Mouse (Mus musculus): Measurements from ENCODE around the gene Rnh1.

The Rnh1 gene

DNA sequence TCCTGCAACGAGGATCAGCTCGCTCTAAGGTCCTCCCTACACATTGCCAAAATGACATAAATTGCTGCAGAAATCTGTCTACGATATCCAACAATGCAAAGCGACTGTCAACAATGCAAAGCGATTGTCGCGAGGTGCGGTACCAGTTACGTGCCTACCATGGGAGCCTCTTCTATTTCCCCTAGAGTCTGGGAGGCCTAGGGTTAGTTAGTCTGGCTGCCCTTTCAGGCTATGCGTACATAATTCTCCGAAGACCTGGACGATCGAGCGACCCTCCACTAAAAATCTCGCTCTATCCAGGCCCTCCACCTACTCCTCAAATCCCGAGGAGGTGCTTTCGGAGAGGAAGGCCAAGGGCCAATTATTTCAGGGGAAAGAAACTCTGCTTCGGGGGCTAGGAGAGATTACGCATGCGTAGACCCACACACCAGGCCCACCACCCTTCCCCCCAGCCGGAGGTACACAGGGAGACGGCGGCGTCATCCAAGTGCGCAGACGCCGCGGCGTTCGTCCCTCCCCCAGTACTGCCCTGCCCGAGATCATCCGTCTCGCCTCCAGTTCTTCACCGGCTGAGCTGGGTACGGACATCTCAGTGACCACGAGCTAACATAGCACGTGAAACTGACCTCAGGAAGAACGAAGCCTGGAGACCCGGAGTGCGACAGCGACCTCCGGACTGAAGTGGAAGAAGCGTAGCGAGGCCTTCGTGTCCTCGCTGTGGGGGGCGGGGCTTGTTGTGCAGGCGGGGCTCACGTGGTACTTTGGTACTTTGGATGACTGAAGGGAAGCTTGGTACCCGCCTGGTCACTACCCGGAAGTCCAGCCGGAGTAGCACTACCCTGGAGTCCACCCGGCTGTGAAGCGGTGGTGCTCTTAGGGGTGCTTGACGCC is at the start of gene Rnh1:
Gene Rnh1, minus strand, starts transcription at position 742 of the 891 bp plus-strand sequence.
- peak; percentile 90 for DNase-seq (ENCODE audit: low read depth, low spot score)

DNA sequence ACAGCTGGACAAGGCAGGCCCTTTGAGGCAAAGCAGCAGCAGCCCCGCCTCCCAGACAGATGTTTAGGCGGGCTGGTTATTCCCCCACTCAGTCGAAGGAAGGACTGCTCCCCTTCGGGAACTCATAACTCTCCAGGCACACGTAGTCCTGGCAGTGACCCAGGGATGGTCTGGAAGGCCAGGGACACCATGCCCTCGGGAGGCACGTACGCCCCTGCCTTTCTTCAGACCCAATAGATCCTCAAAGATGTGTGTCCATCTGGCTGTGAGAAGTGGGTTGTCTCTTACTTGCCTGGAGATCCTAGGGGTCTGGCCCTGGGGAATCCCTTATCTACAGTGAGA is 49.4 kb upstream of the Rnh1 start:
- DNase-seq (ENCODE audit: low read depth, low spot score): no peak

DNA sequence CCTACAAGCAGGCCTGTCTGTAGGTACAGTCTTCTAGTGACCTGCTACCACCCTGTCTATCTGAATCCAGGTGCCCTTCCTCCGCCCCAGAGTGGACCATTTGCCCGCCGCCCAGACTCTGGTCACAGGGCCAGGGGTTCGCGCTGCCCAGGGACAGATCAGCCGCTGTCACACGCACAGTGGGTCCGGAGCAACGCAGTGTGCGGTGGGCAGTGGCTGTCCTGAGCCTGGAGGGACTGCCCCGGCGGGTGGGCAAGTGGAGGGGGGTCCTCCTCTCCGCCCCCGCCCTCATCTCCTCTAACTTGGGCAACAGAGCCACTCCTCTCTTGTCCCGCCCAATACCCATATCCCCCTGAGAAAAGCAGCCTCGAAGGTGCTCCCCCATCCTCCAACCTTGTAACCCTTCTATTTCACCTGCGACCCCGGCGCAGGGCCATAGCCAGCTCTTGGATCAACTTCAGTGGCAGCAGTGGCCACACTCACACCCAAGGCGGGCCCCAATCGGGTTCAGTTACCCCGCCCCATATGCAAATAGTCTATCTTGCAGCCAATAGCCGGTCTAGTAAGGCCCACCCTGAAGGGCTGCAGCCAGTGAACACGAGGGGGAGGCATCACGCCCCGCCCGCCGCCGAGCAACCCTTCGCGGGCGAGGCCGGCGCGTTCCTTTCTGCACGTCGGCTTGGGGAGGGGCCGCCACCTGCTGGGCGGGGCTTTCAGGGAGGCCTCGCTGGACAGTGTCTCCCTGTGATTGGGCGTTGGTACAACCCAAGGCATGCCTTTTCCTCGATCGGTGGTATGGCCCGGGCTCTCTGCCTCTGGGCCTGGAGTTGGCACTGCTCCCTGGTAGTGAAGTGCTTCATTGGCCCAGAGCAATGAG is 48.8 kb upstream of the Rnh1 start:
- DNase-seq (ENCODE audit: low read depth, low spot score): peak; percentile 99

DNA sequence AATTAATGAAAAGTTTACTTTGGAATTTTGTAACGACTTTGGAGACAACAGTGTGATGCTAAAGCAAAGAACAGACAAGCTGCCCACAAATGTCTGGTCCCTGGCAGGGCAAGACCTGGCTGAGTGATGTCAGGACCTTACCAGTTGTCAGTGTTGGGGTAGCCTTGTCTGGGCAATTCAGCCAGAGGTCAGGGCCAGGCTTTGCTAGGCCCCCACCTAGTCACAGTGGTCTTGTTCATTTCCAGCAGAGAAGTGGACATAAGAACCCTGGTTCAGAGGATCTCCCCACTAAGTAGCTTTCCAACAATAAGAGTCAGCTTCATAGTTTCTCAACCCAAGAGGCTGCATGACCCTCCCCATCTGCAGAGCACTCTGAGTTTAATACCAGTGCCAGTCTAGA is 47.7 kb upstream of the Rnh1 start:
- DNase-seq (ENCODE audit: low read depth, low spot score): no peak

DNA sequence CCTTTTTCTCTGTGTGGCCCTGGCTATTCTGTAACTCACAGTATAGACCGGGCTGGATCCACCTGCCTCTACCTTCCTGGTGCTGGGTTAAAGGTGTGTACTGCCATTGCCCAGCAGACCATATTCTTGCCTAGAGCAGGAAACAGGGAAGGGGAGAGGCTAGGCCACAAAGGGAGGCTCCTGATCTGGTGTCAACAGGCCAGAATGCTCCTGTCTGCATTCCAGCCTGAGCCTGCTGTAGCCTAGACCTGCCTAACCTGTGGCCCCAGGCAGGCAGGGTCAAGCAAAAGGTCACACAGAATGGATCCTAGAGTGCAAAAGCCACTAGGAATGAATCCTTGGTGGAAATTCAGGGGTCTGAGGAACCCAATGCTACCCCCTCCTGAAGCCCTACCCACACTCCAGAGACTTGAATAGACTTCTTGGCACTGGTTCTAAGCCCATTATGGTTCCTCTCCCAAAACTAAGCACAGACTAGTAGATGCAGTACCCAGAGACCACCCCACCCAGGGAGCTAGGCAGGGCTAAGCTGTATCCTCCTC is 47.0 kb upstream of the Rnh1 start:
- DNase-seq (ENCODE audit: low read depth, low spot score): no peak

DNA sequence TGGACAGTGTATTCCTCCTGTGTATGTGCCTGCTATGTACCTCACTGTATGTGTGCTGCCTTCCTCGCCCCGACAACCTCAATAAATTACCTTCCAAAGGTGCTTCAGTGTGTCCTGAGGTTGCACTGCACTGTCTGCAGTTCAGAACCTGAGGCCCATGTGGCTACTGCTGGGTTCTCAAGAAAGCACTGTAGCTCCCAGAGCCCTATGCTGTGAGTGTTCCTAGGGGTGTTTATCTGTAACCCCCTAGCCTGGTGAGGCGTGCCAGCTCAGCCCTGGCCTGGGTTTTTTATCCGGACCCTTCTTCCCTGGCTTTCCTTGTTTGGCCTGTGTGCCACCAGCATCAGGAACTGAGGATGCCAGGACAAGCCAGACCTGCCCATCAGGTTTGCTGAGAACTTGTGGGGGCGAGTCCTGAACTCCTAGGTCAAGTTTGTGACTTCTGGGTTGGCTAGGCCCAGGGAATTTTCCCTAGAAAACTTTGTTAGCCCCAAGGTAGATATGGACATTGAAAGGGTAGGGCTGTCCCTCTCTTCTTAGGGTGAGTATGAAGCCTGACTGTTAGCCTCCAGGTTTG is 46.0 kb upstream of the Rnh1 start:
- DNase-seq (ENCODE audit: low read depth, low spot score): no peak

DNA sequence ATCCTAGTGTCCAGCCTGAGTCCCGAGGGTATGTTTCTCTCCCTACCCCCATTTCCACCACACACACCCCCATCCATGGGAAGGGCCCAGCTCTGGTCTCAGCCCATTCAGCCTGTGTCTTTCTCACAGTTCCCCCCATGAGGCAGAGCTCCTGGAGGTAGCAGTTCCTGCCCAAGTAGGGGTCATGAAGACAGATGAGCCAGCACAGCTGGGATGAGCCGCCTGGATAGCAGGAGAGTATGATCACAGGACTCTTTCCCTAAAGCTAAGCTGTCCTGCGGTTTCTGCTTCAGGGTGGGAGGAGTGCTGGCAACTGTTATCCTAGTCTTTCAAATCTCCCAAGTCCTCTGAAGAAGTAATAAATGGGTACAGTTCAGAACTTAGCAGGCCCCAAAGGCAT is 45.5 kb upstream of the Rnh1 start:
- no peak for DNase-seq (ENCODE audit: low read depth, low spot score)

DNA sequence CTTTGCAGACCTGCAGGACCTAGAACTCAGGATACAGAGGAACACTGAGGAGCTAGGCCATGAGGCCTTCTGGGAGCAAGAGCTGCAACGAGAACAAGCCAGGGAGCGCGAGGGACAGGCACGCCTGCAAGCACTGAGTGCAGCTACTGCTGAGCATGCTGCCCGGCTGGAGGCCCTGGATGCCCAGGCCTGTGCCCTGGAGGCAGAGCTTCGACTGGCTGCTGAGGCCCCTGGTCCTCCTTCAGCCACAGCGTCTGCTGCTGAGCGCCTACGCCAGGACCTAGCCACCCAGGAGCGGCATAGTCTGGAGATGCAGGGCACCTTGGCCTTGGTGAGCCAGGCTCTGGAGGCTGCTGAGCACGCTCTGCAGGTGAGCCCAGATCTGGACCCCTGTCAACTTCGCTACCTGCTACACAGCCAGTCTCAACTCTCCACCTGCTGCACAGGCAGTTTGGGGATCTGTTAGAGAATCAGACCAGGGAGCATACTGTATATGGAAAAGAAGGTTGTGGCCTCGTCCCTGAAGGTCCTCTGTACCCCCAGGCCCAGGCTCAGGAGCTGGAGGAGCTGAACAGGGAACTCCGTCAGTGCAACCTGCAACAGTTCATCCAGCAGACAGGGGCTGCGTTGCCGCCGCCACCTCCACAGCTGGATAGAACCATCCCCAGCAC is 44.8 kb upstream of the Rnh1 start:
- DNase-seq (ENCODE audit: low read depth, low spot score): no peak

DNA sequence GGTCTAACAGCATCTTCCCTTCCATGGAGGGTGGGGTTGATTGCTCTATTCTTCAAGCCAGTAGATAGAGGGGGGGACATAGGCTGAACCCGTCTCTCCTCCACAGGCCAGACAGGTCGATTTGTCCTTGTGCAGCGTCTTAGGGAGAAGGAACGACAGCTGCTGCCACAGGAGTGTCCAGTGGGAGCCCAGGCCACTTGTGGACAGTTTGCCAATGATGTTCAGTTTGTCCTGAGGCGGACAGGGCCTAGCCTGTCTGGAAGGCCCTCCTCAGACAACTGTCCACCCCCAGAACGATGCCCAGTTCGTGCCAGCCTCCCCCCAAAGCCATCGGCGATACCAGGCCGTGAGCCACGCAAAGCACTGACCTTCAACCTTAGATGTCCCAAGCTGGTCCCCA is 44.2 kb upstream of the Rnh1 start:
- no peak for DNase-seq (ENCODE audit: low read depth, low spot score)

DNA sequence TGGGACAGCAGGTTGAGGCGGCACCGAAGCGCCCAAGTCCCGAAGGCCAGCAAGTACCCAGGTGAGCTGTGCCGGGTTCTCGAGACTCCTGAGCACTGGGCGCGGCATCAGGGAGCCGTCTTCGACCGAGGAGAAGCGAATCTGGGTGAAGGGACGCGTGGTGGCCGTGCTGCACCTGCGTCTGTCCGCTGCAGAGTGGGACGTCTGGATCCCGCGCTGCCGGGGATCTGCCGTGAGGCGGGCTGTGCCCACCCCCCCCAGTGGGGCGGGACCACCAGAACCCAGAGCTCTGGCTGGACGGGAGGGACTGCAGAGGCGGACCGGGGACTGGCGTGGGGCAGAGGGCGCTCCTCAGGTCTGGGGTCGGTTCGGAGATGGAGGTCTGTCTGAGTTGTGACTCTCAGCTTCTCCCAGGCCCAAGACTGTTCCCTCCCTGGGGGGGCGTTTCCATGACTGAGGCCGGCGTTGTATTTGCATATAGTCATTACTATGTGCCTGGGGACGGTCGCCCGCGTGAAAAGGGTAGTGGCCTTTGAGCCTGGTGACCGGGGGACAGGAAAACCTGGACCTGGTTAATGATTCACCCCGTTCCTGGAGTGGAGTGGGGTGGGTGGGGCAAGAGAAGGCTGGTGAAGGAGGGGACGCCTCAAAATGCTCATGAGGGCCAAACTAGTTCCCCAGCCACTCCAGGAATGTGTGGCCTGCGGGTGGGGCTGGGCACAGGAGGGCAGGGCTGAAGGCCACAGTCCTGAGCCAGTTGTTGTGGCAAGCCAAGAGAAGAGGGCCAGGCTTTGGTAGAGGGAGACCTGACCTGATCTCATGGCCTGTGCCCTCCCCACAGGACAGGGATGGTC is 43.5 kb upstream of the Rnh1 start:
- peak; percentile 78 for DNase-seq (ENCODE audit: low read depth, low spot score)

DNA sequence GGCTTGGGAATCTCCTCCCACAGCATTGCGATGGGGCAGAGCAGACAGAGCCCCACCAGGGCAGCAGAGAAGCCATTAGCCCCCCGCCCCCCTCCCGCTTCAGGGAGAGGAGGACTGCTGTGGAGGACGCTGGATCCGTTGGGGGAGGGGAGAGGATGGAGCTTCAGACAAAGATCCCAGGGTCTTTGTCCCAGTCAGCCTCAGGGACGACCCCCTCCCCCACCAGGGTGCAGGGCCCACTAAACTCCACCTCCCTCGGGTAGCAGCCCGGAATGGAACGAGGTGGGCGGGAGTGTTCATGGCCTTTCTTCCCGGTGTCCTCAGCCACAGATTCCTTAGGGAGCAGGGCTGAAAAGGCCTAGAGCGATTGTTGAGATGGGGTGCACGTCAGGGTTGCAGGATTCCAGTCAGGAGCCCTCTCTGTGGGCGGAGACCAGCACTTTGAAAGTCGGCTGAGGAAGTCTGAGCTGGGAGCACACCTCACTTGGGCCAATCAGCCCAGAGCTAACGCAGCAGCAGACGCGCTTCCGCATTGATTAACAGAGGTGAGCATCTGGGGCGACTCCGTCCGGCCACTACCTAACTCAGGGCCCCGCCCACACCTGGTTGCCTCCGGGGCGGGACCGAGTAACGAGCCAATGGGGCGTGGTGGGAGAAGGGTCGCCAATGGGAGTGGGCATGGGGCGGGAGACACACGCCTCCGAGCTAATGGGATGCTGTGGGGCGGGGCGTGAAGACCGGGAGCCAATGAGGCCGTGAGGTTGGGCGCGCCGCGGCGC is 42.6 kb upstream of the Rnh1 start, which contains the start of gene Rassf7:
Gene Rassf7, plus strand, starts transcription at position 760 of the 779 bp plus-strand sequence.
- DNase-seq (ENCODE audit: low read depth, low spot score): peak; percentile 89

DNA sequence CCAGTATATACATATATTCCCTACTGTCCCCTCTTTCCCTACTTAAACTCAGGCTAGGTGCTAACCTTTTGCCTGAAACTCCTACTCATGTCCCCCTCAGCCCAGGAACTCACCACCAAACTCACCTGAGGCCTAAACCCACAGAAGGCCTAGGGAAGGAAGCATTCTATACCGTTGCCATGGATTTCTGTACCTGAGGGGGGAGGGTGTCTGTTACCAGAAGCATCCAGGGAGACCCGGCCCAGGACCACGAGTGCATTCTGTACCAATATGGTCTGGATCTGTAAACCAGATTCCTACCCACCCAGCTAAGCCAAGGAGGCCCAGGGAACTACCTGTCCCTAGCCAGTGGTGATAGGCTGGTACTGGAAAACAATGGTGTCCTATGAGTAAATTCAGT is 41.7 kb upstream of the Rnh1 start:
- no peak for DNase-seq (ENCODE audit: low read depth, low spot score)

DNA sequence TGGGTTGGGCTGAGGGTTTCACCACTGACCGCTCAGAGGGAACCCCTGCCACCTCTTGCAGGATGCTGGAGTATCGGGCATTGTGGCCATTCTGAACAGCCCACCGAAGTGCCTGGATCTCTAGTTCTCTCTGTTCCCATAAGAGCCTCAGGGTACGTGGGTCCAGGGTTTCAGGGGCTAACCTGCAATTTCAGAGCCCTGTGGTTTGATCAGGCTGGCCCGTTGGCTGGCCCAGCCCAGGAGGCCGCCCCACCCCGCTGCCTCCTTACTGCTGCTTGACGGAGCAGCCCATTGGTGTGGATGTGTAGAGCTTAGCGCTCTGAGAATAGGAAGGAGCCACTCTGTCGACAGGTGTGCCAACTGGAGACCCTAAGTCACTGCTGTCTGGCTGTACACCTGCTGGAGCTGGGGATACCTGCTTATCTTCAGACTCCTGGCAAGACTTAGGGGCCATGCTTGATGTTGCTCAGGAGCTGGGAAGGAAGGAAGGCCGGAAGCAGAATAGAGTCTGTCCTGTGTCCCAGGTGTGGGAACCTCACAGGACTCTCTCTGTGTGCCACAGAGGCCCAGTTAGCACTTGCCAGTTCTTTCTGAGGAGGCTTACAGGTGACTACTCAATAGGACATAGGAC is 41.1 kb upstream of the Rnh1 start, which contains the start of gene Lmntd2:
Gene Lmntd2, minus strand, starts transcription at position 476 of the 631 bp plus-strand sequence.
- no peak for DNase-seq (ENCODE audit: low read depth, low spot score)

DNA sequence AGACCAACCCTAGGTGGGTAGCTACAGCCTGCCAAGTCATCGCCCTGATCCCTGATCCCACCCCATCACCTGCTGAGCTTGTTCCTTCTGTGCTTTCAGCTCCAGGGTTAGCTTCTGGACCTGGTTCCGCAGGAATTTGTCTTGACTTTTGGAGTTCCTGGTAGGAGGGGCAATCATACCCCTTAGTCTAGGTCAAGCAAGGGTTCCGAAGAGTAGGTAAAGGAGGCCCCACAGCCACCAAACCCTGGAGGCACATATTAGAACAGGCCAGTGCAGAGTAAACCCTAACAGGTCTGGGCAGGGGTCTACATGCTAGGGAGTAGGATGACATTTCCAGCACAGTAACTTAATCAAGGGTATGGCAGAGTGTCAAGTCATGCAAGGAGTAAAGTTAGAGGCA is 40.5 kb upstream of the Rnh1 start:
- no peak for DNase-seq (ENCODE audit: low read depth, low spot score)

DNA sequence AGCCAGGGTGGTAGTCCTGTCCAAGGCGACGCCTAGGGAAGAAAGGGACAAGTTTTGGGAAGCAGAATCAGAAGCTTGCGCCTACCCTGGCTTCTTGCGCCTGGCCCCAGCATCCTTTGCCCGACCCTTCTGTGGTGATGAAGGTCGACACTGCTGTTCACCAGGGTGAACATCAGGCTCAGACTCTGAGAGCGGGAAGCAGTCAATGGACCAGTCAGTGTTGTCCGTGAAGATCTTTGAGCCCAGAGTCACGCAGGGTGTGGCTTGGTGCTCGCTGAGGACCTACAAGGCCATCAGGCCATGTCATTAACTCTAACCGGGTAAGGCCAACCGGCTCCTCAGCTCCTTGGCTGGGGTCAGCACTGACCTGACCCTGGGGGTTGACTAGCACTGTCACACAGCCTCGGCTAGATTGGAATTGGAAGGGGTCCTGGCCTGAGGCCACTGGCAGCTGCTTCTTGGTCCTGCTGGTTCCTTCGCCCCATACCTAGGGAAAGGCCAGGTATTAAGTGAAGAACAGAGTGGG is 38.0 kb upstream of the Rnh1 start:
- DNase-seq (ENCODE audit: low read depth, low spot score): no peak

DNA sequence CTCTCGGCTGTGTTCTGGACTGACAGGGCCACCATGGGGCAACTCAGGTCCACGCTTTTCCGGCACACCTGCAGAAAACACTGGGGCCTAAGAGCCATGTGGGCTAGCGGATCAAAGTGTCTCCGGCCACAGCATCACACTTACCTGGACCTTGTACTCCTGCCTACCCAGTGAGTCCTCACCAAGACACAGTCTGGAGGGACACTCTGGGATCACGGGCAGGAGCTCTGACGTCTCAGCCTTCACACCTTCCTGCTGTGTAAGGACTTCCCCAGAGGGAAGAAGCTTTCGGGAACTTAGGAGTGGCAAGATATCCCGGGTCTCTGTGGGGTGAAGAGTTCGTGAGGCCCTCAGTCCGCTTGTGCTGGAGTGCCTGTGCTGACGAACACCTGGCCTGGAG is 37.5 kb upstream of the Rnh1 start:
- no peak for DNase-seq (ENCODE audit: low read depth, low spot score)

DNA sequence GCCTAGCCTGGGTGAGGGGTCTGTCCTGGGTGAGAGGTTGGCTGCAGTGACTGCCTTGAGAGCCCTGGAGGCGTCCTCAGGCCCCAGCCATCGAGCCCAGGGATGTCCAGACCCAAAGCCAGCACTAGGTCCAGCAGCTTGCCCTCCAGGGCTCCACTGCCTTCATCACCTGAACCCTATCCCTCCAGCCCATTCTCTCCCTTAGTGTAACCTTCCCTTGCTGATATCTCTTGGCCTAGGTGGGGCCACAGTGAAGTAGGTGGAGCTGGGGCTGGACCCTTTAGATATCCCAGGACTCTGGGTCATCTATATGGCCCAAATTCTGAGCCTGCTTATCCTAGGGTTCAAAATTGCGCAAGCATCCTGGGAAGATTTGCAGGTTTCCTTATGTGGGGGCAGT is 36.9 kb upstream of the Rnh1 start:
- no peak for DNase-seq (ENCODE audit: low read depth, low spot score)

DNA sequence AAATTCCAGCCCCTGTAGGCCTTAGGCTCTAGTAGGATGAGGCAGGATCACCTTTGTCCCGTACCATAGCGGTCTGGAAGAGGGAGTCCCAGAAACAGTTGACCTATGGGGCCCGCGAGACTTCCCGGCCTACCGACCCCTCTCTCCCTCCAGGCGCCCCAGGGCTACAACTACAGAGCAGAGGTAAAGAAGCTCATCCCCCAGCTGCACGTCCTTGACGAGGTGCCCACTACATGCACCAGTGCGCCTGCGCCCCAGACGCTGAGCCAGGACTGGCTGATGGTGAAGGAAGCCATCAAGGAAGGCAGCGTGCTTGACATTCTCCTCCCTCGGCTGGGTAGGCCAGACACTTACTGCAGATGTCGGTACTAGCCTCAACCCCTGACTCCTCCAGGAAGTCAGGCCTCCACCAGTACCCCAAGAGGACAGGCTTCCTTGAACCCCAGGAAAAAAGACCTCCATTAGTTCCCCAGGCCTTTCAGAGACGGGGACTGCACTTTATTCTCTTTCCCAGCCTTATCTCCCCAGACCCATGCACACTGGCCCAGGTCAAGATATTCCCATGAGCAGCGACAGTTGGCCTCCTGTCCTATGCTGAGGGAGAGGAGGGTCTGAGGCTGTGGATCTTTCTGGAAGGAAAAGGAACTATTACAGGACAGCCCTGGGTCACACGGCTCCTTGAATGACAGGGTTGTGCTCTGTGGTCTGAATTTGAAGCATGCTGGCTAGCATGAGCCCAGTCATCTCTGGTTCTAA is 33.7 kb upstream of the Rnh1 start:
- no peak for DNase-seq (ENCODE audit: low read depth, low spot score)
